Mouse (Mus musculus) E14TG2a.4 (cell line): ENCODE measurements around the gene Tenm2.
A peak's percentile ranks its signal among the peaks of the same experiment; 100 is the strongest.

Experiments used
- H3K27me3 ChIP-seq: 2 replicates; pipeline ENCODE4 v1.6.1; 2014; ENCODE audit warnings: low read length, control low read depth; ENCODE audit not compliant: insufficient read depth
- H3K36me3 ChIP-seq: 2 replicates; pipeline ENCODE4 v1.6.1; 2014; ENCODE audit warnings: low read length, control low read depth; ENCODE audit not compliant: insufficient read depth
- H3K4me1 ChIP-seq: replicated peaks from 2 replicates; pipeline ENCODE4 v1.6.1; 2014; ENCODE audit warnings: low read depth, low read length, control low read depth
- H3K4me3 ChIP-seq: replicated peaks from 2 replicates; pipeline ENCODE4 v1.5.1; 2014; ENCODE audit warnings: mild to moderate bottlenecking, low read length
- H3K9me3 ChIP-seq: 2 replicates; pipeline ENCODE4 v1.6.1; 2014; ENCODE audit warnings: low read length, control low read depth
- CTCF ChIP-seq: conservative IDR thresholded peaks from 2 replicates; pipeline ENCODE4 v1.5.1; 2014; ENCODE audit warnings: low read length
- NANOG ChIP-seq: IDR thresholded peaks from 2 replicates; pipeline ENCODE4 v1.6.1; 2014; ENCODE audit warnings: borderline replicate concordance, low read length, mixed read lengths
- POU5F1 ChIP-seq: IDR thresholded peaks from 2 replicates; pipeline ENCODE4 v1.6.1; 2014; ENCODE audit warnings: low read length, borderline replicate concordance

Gene Tenm2

DNA sequence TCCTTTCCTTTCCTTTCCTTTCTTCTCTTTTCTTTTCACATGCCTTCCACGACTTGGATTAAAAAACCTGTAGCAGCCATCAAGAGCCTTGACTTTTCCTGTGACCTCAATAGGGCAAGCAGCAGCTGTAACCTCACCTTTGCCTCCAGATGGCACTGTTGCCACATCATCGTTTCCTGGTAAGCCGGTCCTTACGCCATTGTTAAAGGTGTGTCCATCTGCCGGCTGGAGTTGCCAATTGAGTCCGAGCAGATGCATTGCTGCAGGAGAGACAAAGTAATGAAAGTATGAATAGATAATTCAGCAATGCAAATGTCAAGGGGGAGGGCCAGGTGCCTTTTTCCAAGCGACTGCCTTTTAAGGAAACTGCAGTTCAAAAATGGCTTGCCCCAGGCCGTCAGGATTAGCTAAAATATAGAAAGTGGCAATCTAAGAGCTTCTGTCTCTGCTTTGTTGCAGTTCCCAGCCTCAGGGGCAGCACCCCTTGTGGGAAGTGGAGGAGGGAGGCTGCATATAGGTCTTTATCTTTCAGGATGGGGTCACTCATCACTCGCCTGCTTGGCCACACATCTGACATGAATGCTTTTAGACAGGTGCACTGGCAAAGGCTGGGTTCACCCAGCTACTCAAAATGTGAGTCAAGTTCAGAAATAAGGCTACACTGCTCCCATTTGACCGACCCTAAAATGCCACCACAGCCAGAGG lies 1014.3 kb downstream of the Tenm2 start:
- Histone ChIP-seq H3K4me3 (no peak overlapping the region), H3K27me3 (peaks cover 8% of the 10 kb centered on the region), H3K4me1 (peaks cover 17% of the 10 kb centered on the region), H3K9me3 (no peaks in the 10 kb centered on the region), H3K36me3 (no peaks in the 10 kb centered on the region)
- TF ChIP-seq CTCF (peak; percentile 68), NANOG (no peak), POU5F1 (no peak)

DNA sequence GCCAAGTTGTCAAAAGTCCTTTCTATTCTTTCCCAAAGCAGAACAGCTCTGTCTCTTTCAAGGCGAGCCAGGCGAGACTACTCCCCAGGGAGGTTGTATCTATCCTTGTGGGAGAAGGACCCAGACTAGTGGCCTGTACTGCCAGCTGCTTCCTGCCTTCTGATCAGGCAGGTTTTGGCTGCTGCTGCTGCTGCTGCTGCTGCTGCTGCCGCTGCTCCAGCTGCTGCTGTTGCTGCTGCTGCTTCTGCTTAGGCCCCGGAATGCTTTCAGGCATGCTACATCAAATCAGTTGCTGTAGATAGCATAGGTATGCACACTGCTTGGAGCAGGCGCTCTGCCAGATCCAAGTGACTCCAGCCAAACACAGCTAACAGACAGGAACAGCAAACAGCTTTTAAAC lies 1015.1 kb downstream of the Tenm2 start:
- no peaks in the 10 kb centered on the region for H3K9me3 ChIP-seq
- peaks cover 14% of the 10 kb centered on the region for H3K4me1 ChIP-seq
- H3K27me3 ChIP-seq: peaks cover 6% of the 10 kb centered on the region
- no peaks in the 10 kb centered on the region for H3K36me3 ChIP-seq
- H3K4me3 ChIP-seq: no peak overlapping the region
- no peak for TF ChIP-seq NANOG
- TF ChIP-seq CTCF: no peak
- no peak for TF ChIP-seq POU5F1

- H3K9me3 ChIP-seq: no peaks in the 10 kb centered on the region
- no peak overlapping the region for H3K4me3 ChIP-seq
- TF ChIP-seq POU5F1 (no peak), NANOG (no peak), CTCF (no peak)
- H3K27me3 ChIP-seq: peaks cover 6% of the 10 kb centered on the region
- H3K4me1 ChIP-seq: peaks cover 11% of the 10 kb centered on the region
- no peaks in the 10 kb centered on the region for H3K36me3 ChIP-seq
Measured at GRCm38 (mm10) chr11:36219586-36219985, 1016.2 kb downstream of the Tenm2 start.

- no peaks in the 10 kb centered on the region for H3K36me3 ChIP-seq
- H3K4me1 ChIP-seq: no peaks in the 10 kb centered on the region
- no peaks in the 10 kb centered on the region for H3K9me3 ChIP-seq
- no peak for TF ChIP-seq CTCF
- no peak for TF ChIP-seq POU5F1
- no peak for TF ChIP-seq NANOG
- H3K4me3 ChIP-seq: no peak overlapping the region
- H3K27me3 ChIP-seq: no peaks in the 10 kb centered on the region
Measured at GRCm38 (mm10) chr11:36214589-36214988, 1021.2 kb downstream of the Tenm2 start.

DNA sequence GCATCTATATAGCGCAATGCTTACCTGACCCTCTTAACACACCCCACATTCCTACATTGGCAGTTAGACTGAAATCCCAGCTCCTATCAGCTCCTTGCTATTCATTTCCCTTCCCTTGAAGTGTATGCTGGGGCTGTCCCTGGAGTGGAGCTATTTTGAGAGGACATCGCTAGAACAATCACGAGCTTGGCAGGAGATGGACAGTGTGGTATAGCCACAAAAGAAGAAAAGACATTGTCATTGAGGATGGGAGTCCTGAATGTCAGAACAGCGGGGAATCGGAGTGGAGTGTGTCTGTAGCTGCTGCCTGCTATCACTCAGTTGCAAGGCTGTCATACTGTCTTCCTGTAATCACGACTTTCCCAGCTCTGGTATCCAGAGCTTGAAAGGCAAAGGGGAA lies 1031.4 kb downstream of the Tenm2 start:
- Histone ChIP-seq H3K4me3 (no peak overlapping the region), H3K4me1 (no peaks in the 10 kb centered on the region), H3K27me3 (no peaks in the 10 kb centered on the region), H3K9me3 (no peaks in the 10 kb centered on the region), H3K36me3 (no peaks in the 10 kb centered on the region)
- TF ChIP-seq POU5F1 (no peak), CTCF (no peak), NANOG (no peak)

GRCm38 (mm10) chr11:36203896-36204295 lies 1031.9 kb downstream of the Tenm2 start:
- Histone ChIP-seq H3K9me3 (no peaks in the 10 kb centered on the region), H3K27me3 (no peaks in the 10 kb centered on the region), H3K4me1 (no peaks in the 10 kb centered on the region), H3K4me3 (no peak overlapping the region), H3K36me3 (no peaks in the 10 kb centered on the region)
- TF ChIP-seq CTCF (no peak), POU5F1 (no peak), NANOG (no peak)

DNA sequence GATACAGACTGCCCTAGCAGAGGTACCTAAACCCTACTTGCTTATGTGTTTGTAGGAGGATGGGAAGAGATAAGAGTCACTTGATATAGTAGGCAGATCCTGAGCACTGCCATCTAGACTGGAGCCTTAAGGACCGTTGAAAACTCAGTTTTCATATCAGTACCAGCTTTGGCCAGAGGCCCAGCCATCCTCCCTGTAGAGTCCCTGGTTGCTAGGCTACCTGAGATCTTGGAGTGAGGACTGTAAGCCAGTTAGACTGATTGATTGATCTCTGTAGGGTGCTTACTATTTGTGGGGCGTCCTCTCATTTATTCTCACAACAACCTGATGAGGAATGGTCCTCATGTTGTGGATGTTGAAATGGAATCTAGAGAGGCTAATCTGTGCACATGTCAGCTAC lies 1041.4 kb downstream of the Tenm2 start:
- Histone ChIP-seq H3K36me3 (no peaks in the 10 kb centered on the region), H3K4me3 (no peak overlapping the region), H3K9me3 (no peaks in the 10 kb centered on the region), H3K27me3 (no peaks in the 10 kb centered on the region), H3K4me1 (no peaks in the 10 kb centered on the region)
- TF ChIP-seq NANOG (no peak), POU5F1 (no peak), CTCF (no peak)

GRCm38 (mm10) chr11:36176106-36176505 lies 1059.7 kb downstream of the Tenm2 start:
- Histone ChIP-seq H3K4me1 (peaks cover 19% of the 10 kb centered on the region), H3K4me3 (no peak overlapping the region), H3K27me3 (peaks cover 17% of the 10 kb centered on the region), H3K9me3 (peaks cover 2% of the 10 kb centered on the region; the same call in 1 of the 2 replicates), H3K36me3 (no peaks in the 10 kb centered on the region)
- TF ChIP-seq POU5F1 (no peak), CTCF (no peak), NANOG (no peak)

GRCm38 (mm10) chr11:36173076-36173690 lies 1062.6 kb downstream of the Tenm2 start:
- H3K27me3 ChIP-seq: peaks cover 17% of the 10 kb centered on the region
- peaks cover 9% of the 10 kb centered on the region for H3K9me3 ChIP-seq
- TF ChIP-seq POU5F1 (no peak), NANOG (no peak), CTCF (no peak)
- H3K4me1 ChIP-seq: peaks cover 19% of the 10 kb centered on the region
- H3K36me3 ChIP-seq: no peaks in the 10 kb centered on the region
- H3K4me3 ChIP-seq: no peak overlapping the region
